Mouse (Mus musculus) ovary, postnatal 36 days (tissue): ENCODE data around the gene Smarca4.

Experiments
- DNase-seq: peaks from one replicate; pipeline ENCODE4 v3.0.0; 2022; ENCODE audit warnings: low spot score, mixed read lengths

Smarca4 gene

GRCm38 (mm10) chr9:21723377-21724146, 107.6 kb downstream of the Smarca4 start, which contains the start of gene Ldlr:
Ldlr (plus strand) TSS chr9:21723483.
- peak; percentile 83 for DNase-seq

- DNase-seq = peak; percentile 90
Measured at GRCm38 (mm10) chr9:21724147-21724536, 108.2 kb downstream of the Smarca4 start.

- no peak for DNase-seq
Measured at GRCm38 (mm10) chr9:21725224-21726121, 109.5 kb downstream of the Smarca4 start.

- no peak for DNase-seq
Measured at GRCm38 (mm10) chr9:21726218-21726975, 110.4 kb downstream of the Smarca4 start.

- no peak for DNase-seq
Measured at GRCm38 (mm10) chr9:21728261-21728832, 112.4 kb downstream of the Smarca4 start.

- no peak for DNase-seq
Measured at GRCm38 (mm10) chr9:21729264-21729663, 113.3 kb downstream of the Smarca4 start.

GRCm38 (mm10) chr9:21732288-21732687, 116.3 kb downstream of the Smarca4 start:
- no peak for DNase-seq

- DNase-seq = no peak
Measured at GRCm38 (mm10) chr9:21733446-21733845, 117.5 kb downstream of the Smarca4 start.

GRCm38 (mm10) chr9:21733989-21734388, 118.0 kb downstream of the Smarca4 start:
- no peak for DNase-seq

GRCm38 (mm10) chr9:21735126-21735525, 119.2 kb downstream of the Smarca4 start:
- no peak for DNase-seq

- no peak for DNase-seq
Measured at GRCm38 (mm10) chr9:21736580-21736979, 120.6 kb downstream of the Smarca4 start.

GRCm38 (mm10) chr9:21737188-21737587, 121.2 kb downstream of the Smarca4 start:
- DNase-seq = no peak

GRCm38 (mm10) chr9:21738776-21739175, 122.8 kb downstream of the Smarca4 start:
- no peak for DNase-seq

GRCm38 (mm10) chr9:21740427-21740826, 124.5 kb downstream of the Smarca4 start:
- no peak for DNase-seq

- DNase-seq = no peak
Measured at GRCm38 (mm10) chr9:21741514-21741913, 125.5 kb downstream of the Smarca4 start.

- DNase-seq = no peak
Measured at GRCm38 (mm10) chr9:21747238-21747774, 131.3 kb downstream of the Smarca4 start.

GRCm38 (mm10) chr9:21748033-21748432, 132.1 kb downstream of the Smarca4 start:
- DNase-seq = peak; percentile 67

GRCm38 (mm10) chr9:21748491-21748890, 132.5 kb downstream of the Smarca4 start:
- DNase-seq = no peak

- no peak for DNase-seq
Measured at GRCm38 (mm10) chr9:21749382-21750118, 133.6 kb downstream of the Smarca4 start.

- DNase-seq = no peak
Measured at GRCm38 (mm10) chr9:21750370-21750769, 134.4 kb downstream of the Smarca4 start.

GRCm38 (mm10) chr9:21751347-21751746, 135.4 kb downstream of the Smarca4 start:
- peak; percentile 55 for DNase-seq
